In genomic region chr12:17324549-17325470, GRCm38 (mm10) we compare ENCODE assay signal across 8 mouse cellular contexts. TPM values are rescaled to one million over a fixed set of nuclear protein-coding genes. Genes with fewer than 3 reads are reported as not detected.
DNase-seq lines count a peak whose midpoint lies in the region; ATAC-seq and TF ChIP-seq lines count a peak whose summit lies in the region.

No protein-coding gene starts in this region.

- peaks cover 57% of the 10 kb centered on the region for H3K27me3 ChIP-seq in embryonic facial prominence, embryonic 10.5 days (replicated peaks; ENCODE audit: low read depth, poor library complexity, severe bottlenecking)
- H3K27me3 ChIP-seq in hindbrain, postnatal 0 days (ENCODE audit: insufficient read depth, low read length) = peaks cover 11% of the 10 kb centered on the region; the same call in 1 of the 2 replicates
- H3K27me3 ChIP-seq in liver, embryonic 12.5 days (replicated peaks) = peaks cover 60% of the 10 kb centered on the region
- peaks cover 42% of the 10 kb centered on the region for H3K27me3 ChIP-seq in neural tube, embryonic 12.5 days (replicated peaks)

- no peaks in the 10 kb centered on the region for H3K36me3 ChIP-seq in embryonic facial prominence, embryonic 10.5 days (replicated peaks)
- H3K36me3 ChIP-seq in hindbrain, postnatal 0 days (ENCODE audit: insufficient read depth, low read length) = no peaks in the 10 kb centered on the region
- no peaks in the 10 kb centered on the region for H3K36me3 ChIP-seq in liver, embryonic 12.5 days
- no peaks in the 10 kb centered on the region for H3K36me3 ChIP-seq in neural tube, embryonic 12.5 days

- peak overlapping the region; percentile 47 for H3K9ac ChIP-seq in hindbrain, postnatal 0 days (replicated peaks; ENCODE audit: low read length)
- peak overlapping the region; percentile 7; the same call in 1 of the 2 replicates for H3K9ac ChIP-seq in liver, embryonic 12.5 days
- peak overlapping the region; percentile 42; the same call in 1 of the 2 replicates for H3K9ac ChIP-seq in neural tube, embryonic 12.5 days

- peak overlapping the region; percentile 79 for H3K4me2 ChIP-seq in hindbrain, postnatal 0 days (ENCODE audit: low read depth, low read length)
- peak overlapping the region; percentile 67 for H3K4me2 ChIP-seq in liver, embryonic 12.5 days
- H3K4me2 ChIP-seq in neural tube, embryonic 12.5 days (replicated peaks) = peak overlapping the region; percentile 88

- peaks cover 13% of the 10 kb centered on the region; the same call in 1 of the 2 replicates for H3K4me1 ChIP-seq in embryonic facial prominence, embryonic 10.5 days
- H3K4me1 ChIP-seq in hindbrain, postnatal 0 days (ENCODE audit: insufficient read depth, low read length) = 0 out of 2 replicates have a peak, but pooled peaks cover 5% of the 10 kb centered on the region
- peaks cover 7% of the 10 kb centered on the region; the same call in 1 of the 2 replicates for H3K4me1 ChIP-seq in liver, embryonic 12.5 days
- peaks cover 11% of the 10 kb centered on the region; the same call in 1 of the 2 replicates for H3K4me1 ChIP-seq in neural tube, embryonic 12.5 days

- peak; percentile 52 for ATAC-seq in hindbrain, postnatal 0 days
- no peak for ATAC-seq in liver, embryonic 12.5 days
- peak; percentile 63; the same call in 1 of the 2 replicates for ATAC-seq in neural tube, embryonic 12.5 days (ENCODE audit: low FRiP score, low read depth)

- H3K9me3 ChIP-seq in embryonic facial prominence, embryonic 10.5 days = no peaks in the 10 kb centered on the region
- no peaks in the 10 kb centered on the region for H3K9me3 ChIP-seq in hindbrain, postnatal 0 days (ENCODE audit: low read length)
- H3K9me3 ChIP-seq in liver, embryonic 12.5 days (replicated peaks) = no peaks in the 10 kb centered on the region
- H3K9me3 ChIP-seq in neural tube, embryonic 12.5 days = no peaks in the 10 kb centered on the region

- no peak for TF ChIP-seq CTCF in hindbrain, postnatal 0 days (IDR thresholded peaks at IDR 0.05; ENCODE audit: low read depth)

- peak; percentile 74 to 85 for DNase-seq in adrenal gland, adult (ENCODE audit: inconsistent age in 2 of 2, low spot score in 1 of 2)
- DNase-seq in adrenal gland, postnatal 4 days (ENCODE audit: low spot score in 2 of 2) = no peak
- DNase-seq in A20 (ENCODE audit: low read depth, low spot score) = peak; percentile 32
- DNase-seq in embryonic facial prominence, embryonic 10.5 days (ENCODE audit: low spot score) = peak; percentile 51
- no peak for DNase-seq in hindbrain, postnatal 0 days (ENCODE audit: low spot score)
- DNase-seq in cerebellum, adult 9-10 months = no peak

- 0 out of 2 replicates have a peak overlapping the region, but pooled peaks have one; percentile 11 for H3K27ac ChIP-seq in embryonic facial prominence, embryonic 10.5 days (replicated peaks)
- no peak overlapping the region for H3K27ac ChIP-seq in hindbrain, postnatal 0 days
- no peak overlapping the region for H3K27ac ChIP-seq in liver, embryonic 12.5 days
- H3K27ac ChIP-seq in neural tube, embryonic 12.5 days = no peak overlapping the region

- WGBS in embryonic facial prominence, embryonic 10.5 days = 5% methylated on average over 51 of the region's 51 CpGs
- WGBS in hindbrain, postnatal 0 days = 3% methylated on average over 51 of the region's 51 CpGs
- WGBS in liver, embryonic 12.5 days (ENCODE audit: insufficient replicate concordance) = 5% methylated on average over 51 of the region's 51 CpGs
- 3% methylated on average over 51 of the region's 51 CpGs for WGBS in neural tube, embryonic 12.5 days

- H3K4me3 ChIP-seq in embryonic facial prominence, embryonic 10.5 days = peak overlapping the region; percentile 62
- peak overlapping the region; percentile 38 for H3K4me3 ChIP-seq in hindbrain, postnatal 0 days (ENCODE audit: low read length)
- H3K4me3 ChIP-seq in liver, embryonic 12.5 days = peak overlapping the region; percentile 44
- peak overlapping the region; percentile 37 for H3K4me3 ChIP-seq in neural tube, embryonic 12.5 days

RNA-seq across cellular contexts. Expression of gene Atp6v1c2, which starts 4.3 kb away (rescaled TPM):
- total RNA-seq in adrenal gland, postnatal 4 days (2021) = 1 to 10 TPM; 1.3 to 2.2 TPM
- 0.52 and 0.62 TPM in 2 replicates for polyA plus RNA-seq in embryonic facial prominence, embryonic 10.5 days (2016; fragmentation: Nextera tagmentation; extraction: Ambion mirVana)
- total RNA-seq in hindbrain, postnatal 0 days (2014; rRNA removed) = 0.52 TPM in 1 of 2 replicates, not detected in the other
- 0.86 and 1.1 TPM in 2 replicates for polyA plus RNA-seq in hindbrain, postnatal 0 days (2015; fragmentation: Nextera tagmentation; extraction: Ambion mirVana)
- 0.12 and 0.16 TPM in 2 replicates for polyA plus RNA-seq in liver, embryonic 12.5 days (2016; fragmentation: Nextera tagmentation; extraction: Ambion mirVana)
- polyA plus RNA-seq in neural tube, embryonic 12.5 days (2016; fragmentation: Nextera tagmentation; extraction: Ambion mirVana) = 0.37 and 0.42 TPM in 2 replicates

RNA-seq across cellular contexts. Expression of gene Nol10, which starts 23.4 kb away (rescaled TPM):
- total RNA-seq in adrenal gland, postnatal 4 days (2021) = 10 to 100 TPM; 15.3 to 15.4 TPM
- polyA plus RNA-seq in embryonic facial prominence, embryonic 10.5 days (2016; fragmentation: Nextera tagmentation; extraction: Ambion mirVana) = 41.8 and 43.4 TPM in 2 replicates
- total RNA-seq in hindbrain, postnatal 0 days (2014; rRNA removed) = 6.6 and 7.1 TPM in 2 replicates
- 12.0 and 13.4 TPM in 2 replicates for polyA plus RNA-seq in hindbrain, postnatal 0 days (2015; fragmentation: Nextera tagmentation; extraction: Ambion mirVana)
- 26.4 and 26.5 TPM in 2 replicates for polyA plus RNA-seq in liver, embryonic 12.5 days (2016; fragmentation: Nextera tagmentation; extraction: Ambion mirVana)
- polyA plus RNA-seq in neural tube, embryonic 12.5 days (2016; fragmentation: Nextera tagmentation; extraction: Ambion mirVana) = 28.6 and 29.9 TPM in 2 replicates

RNA-seq across cellular contexts. Expression of gene Pdia6, which starts 58.5 kb away (rescaled TPM):
- total RNA-seq in adrenal gland, postnatal 4 days (2021) = 100 to 1,000 TPM; 197 to 217 TPM
- 625 and 652 TPM in 2 replicates for polyA plus RNA-seq in embryonic facial prominence, embryonic 10.5 days (2016; fragmentation: Nextera tagmentation; extraction: Ambion mirVana)
- total RNA-seq in hindbrain, postnatal 0 days (2014; rRNA removed) = 76.3 and 99.2 TPM in 2 replicates
- polyA plus RNA-seq in hindbrain, postnatal 0 days (2015; fragmentation: Nextera tagmentation; extraction: Ambion mirVana) = 194 and 201 TPM in 2 replicates
- polyA plus RNA-seq in liver, embryonic 12.5 days (2016; fragmentation: Nextera tagmentation; extraction: Ambion mirVana) = 309 and 312 TPM in 2 replicates
- 456 and 462 TPM in 2 replicates for polyA plus RNA-seq in neural tube, embryonic 12.5 days (2016; fragmentation: Nextera tagmentation; extraction: Ambion mirVana)

Comparison
In these comparisons a context has a peak if more than half of its experiments do, and no peak if none do; other contexts are left out.
1. DNase-seq: peak in adrenal gland, adult (2 of 2), A20 (single experiment) and embryonic facial prominence, embryonic 10.5 days (single experiment); none in adrenal gland, postnatal 4 days (0 of 2), hindbrain, postnatal 0 days (single experiment) and cerebellum, adult 9-10 months (single experiment).
2. Peak in every context shown above with its lines, with median percentiles within 50 percentile points of each other: H3K4me3 ChIP-seq, H3K4me2 ChIP-seq and H3K9ac ChIP-seq.